Mouse (Mus musculus) liver, postnatal 0 days (tissue): ENCODE results near the gene Sema3a. TPM values are rescaled to one million over a fixed set of nuclear protein-coding genes. Genes with fewer than 3 reads are reported as not detected.

ENCODE experiments used
- ATAC-seq: fragments of 200-750 bp; cut with Nextera tagmentation; 2 replicates; pipeline ENCODE4 v1.8.0; 2017; ENCODE audit warnings: mild to moderate bottlenecking, moderate library complexity
- DNase-seq: peaks from one replicate; pipeline ENCODE4 v3.0.0-alpha.2; 2016
- H3K27ac ChIP-seq: fragments of 300-500 bp; sonication (generic); 2 replicates; pipeline ENCODE4 v1.5.1; 2014; ENCODE audit warnings: antibody characterized with exemption, moderate library complexity, mild to moderate bottlenecking, low read depth
- H3K27me3 ChIP-seq: fragments of 300-500 bp; sonication (generic); 2 replicates; pipeline ENCODE4 v1.6.1; 2014; ENCODE audit warnings: low read length, control low read depth, mixed read lengths; ENCODE audit not compliant: insufficient read depth
- H3K36me3 ChIP-seq: fragments of 300-500 bp; sonication (generic); replicated peaks from 2 replicates; pipeline ENCODE4 v1.6.1; 2014; ENCODE audit warnings: mild to moderate bottlenecking, control low read depth, low read length, moderate library complexity, mixed read lengths; ENCODE audit not compliant: insufficient read depth
- H3K4me1 ChIP-seq: fragments of 300-500 bp; sonication (generic); 2 replicates; pipeline ENCODE4 v1.6.1; 2014; ENCODE audit warnings: antibody characterized with exemption, mild to moderate bottlenecking, control low read depth; ENCODE audit not compliant: insufficient read depth
- H3K4me2 ChIP-seq: fragments of 300-500 bp; sonication (generic); 2 replicates; pipeline ENCODE4 v1.6.1; 2014; ENCODE audit warnings: low read depth, mild to moderate bottlenecking, low read length, moderate library complexity, mixed read lengths
- H3K4me3 ChIP-seq: fragments of 300-500 bp; sonication (generic); 2 replicates; pipeline ENCODE4 v1.5.1; 2014; ENCODE audit warnings: low read depth, low read length
- H3K9ac ChIP-seq: fragments of 300-500 bp; sonication (generic); replicated peaks from 2 replicates; pipeline ENCODE4 v1.6.1; 2014; ENCODE audit warnings: mild to moderate bottlenecking, moderate library complexity
- H3K9me3 ChIP-seq: fragments of 300-500 bp; sonication (generic); 2 replicates; pipeline ENCODE4 v1.6.1; 2016; ENCODE audit warnings: mild to moderate bottlenecking, control low read depth, low read length, mixed read lengths
- CTCF ChIP-seq: sonication (generic); IDR thresholded peaks from 2 replicates; pipeline ENCODE4 v1.5.1; 2016; ENCODE audit warnings: antibody characterized with exemption, low read depth
- EP300 ChIP-seq: IDR thresholded peaks from 2 replicates; pipeline ENCODE4 v1.6.1; 2016; ENCODE audit warnings: antibody characterized with exemption, low read depth, mild to moderate bottlenecking
- WGBS: fragments of 180-500 bp; shearing (Covaris S2); extraction: QIAGEN DNeasy Blood & Tissue Kit; methylation state at CpG from one replicate; pipeline ENCODE4 v1.1.7; 2014; ENCODE audit not compliant: insufficient replicate concordance; 5-methylcytosine and 5-hydroxymethylcytosine counted together
- polyA plus RNA-seq: library from polyadenylated mRNA; unstranded; fragments of >200 nt; fragmentation: Nextera tagmentation; extraction: Ambion mirVana; gene quantifications from 2 replicates; pipeline ENCODE4 v1.2.1, GENCODE M21; 2015

Gene Sema3a
- polyA plus RNA-seq, 1 experiment from 2014 or later = 0.46 TPM

DNA sequence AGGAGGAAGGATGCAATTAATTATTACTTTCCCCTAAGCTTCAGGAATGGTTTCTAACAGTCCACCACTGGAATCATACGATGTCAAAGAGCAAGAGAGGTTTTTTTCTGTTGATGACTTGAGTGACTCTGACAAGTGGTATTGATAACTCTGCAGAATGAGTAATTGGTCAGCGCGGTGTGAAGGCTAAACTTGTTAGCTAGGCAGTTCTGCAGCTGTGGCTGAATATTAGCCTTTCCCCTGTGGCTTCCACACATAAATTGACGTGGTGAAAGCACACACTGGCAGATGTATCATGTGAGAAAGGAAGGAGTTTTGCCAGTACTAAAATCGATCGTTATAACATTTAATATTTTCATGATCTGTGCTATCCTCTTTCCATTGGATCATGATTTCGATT is 497.4 kb downstream of the Sema3a start:
- WGBS = 76% methylated on average over 7 of the region's 7 CpGs

DNA sequence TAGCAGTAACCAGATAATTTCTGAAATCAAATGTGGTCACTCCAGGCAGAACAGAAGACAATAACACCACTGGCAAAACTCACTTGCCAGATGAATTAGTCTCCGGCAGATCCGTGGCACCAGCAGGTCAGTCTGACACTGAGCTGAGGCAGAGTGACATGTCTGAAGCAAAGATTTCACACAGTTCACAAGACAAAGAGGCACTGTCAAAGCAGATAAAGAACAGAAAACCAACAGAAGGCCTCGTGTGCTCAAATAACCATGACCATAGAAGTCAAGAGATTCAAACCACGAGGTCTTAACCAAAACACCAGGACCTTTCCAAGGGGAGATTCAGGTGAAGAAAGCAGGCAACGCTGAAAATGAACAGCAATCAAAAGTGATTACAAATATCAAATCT is 499.5 kb downstream of the Sema3a start:
- no peaks in the 10 kb centered on the region for H3K27me3 ChIP-seq
- no peaks in the 10 kb centered on the region for H3K9me3 ChIP-seq
- H3K27ac ChIP-seq = no peak overlapping the region
- H3K9ac ChIP-seq = no peak overlapping the region
- ATAC-seq (no peak), DNase-seq (no peak)
- H3K36me3 ChIP-seq = no peaks in the 10 kb centered on the region
- no peak overlapping the region for H3K4me2 ChIP-seq
- WGBS = 59% methylated on average over 5 of the region's 5 CpGs
- TF ChIP-seq EP300 (no peak), CTCF (no peak)
- H3K4me1 ChIP-seq = 0 out of 2 replicates have a peak, but pooled peaks cover 2% of the 10 kb centered on the region
- no peak overlapping the region for H3K4me3 ChIP-seq

More for the DNA sequence above, 497.4 kb downstream of the Sema3a start:
- Histone ChIP-seq H3K4me1 (no peaks in the 10 kb centered on the region), H3K27ac (no peak overlapping the region), H3K4me2 (no peak overlapping the region), H3K9ac (no peak overlapping the region), H3K9me3 (no peaks in the 10 kb centered on the region), H3K27me3 (no peaks in the 10 kb centered on the region), H3K36me3 (no peaks in the 10 kb centered on the region), H3K4me3 (no peak overlapping the region)
- TF ChIP-seq CTCF = no peak
- no peak for TF ChIP-seq EP300
- ATAC-seq (no peak), DNase-seq (no peak)

DNA sequence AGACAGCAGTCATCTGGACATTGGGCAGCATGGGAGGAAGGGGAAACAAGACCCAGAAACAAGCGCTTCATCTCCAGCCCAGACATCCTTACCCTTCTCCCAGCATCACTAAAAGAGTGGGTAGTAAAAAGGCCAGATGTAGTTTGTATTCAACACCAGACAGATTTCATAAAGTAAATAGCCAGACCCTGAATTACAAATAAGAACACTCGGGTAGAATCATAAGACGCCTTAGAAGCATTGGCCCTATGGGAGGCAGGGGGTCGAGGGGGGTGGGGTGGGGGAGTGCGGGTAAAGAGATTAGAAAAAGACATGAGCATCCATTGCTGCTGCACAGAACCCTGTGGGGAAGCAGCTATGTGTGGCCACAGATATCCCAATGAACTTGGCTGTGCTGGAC is 500.9 kb downstream of the Sema3a start:
- no peak for TF ChIP-seq CTCF
- no peak for TF ChIP-seq EP300

DNA sequence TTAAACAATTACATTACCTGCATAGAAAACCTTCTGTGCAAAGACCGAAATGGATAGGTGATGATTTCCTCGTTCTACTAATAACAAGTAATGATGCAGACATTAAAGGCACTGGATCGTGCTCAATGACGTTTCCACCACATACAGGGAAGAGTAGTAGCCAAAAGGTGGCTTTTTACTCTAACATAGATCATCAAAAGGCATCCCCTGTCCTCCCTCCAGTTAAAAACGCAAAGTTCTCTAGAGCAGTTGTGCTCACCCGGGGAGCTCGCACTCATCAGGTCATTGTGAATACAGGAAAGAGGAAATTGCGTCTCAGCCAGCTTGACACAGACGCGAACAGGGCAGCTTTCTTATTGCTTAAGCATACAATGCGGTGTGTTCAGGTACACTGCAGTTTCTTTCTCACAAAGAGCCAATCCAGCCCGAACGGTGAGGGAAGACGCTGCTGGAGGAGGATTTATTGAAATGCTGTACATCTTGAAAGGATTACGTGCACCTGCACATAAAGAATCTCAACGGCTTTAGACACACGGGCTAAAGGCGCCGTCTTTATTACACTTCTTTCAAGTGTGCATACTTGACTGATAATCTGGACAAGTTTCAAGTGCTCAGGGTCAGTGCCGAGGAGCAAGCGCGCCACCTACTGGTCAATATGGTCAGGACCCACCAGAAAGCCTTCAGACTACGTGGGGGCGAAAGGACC is 503.5 kb downstream of the Sema3a start:
- WGBS = 13% methylated on average over 24 of the region's 24 CpGs
- Histone ChIP-seq H3K36me3 (no peaks in the 10 kb centered on the region), H3K4me1 (0 out of 2 replicates have a peak, but pooled peaks cover 2% of the 10 kb centered on the region), H3K4me2 (peak overlapping the region; percentile 64), H3K4me3 (peak overlapping the region; percentile 16), H3K27me3 (no peaks in the 10 kb centered on the region), H3K9ac (no peak overlapping the region), H3K9me3 (no peaks in the 10 kb centered on the region), H3K27ac (no peak overlapping the region)
- no peak for TF ChIP-seq EP300
- TF ChIP-seq CTCF = peak; percentile 91
- peak; percentile 69 for ATAC-seq
- DNase-seq = peak; percentile 79

More for the DNA sequence above, 500.9 kb downstream of the Sema3a start:
- ATAC-seq = no peak
- DNase-seq = no peak
- Histone ChIP-seq H3K9me3 (no peaks in the 10 kb centered on the region), H3K4me3 (no peak overlapping the region), H3K4me1 (0 out of 2 replicates have a peak, but pooled peaks cover 2% of the 10 kb centered on the region), H3K9ac (no peak overlapping the region), H3K27ac (no peak overlapping the region), H3K27me3 (no peaks in the 10 kb centered on the region), H3K36me3 (no peaks in the 10 kb centered on the region), H3K4me2 (no peak overlapping the region)
- WGBS = 75% methylated on average over 5 of the region's 5 CpGs

DNA sequence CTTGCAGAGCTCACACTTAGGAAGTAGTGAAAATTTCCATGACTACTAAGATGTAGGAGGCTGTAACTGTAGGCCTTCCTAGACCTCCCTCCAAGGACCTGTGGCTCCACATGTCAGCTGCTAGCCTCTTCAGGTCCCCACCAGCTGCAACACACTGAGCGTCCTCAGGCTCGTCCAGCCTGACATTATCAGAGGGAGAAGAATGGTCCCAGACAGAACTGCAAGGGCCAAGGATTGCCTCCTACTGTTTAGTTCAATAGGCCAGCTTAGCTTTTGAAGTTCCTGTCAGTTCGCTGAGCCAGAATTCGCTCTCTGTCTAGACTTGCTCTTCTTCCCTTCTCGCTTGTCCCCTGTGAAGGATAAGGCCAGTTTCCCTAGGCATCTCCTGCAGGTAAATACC is 504.7 kb downstream of the Sema3a start:
- no peak for ATAC-seq
- Histone ChIP-seq H3K9ac (no peak overlapping the region), H3K4me3 (no peak overlapping the region), H3K27ac (no peak overlapping the region), H3K4me1 (0 out of 2 replicates have a peak, but pooled peaks cover 2% of the 10 kb centered on the region), H3K4me2 (no peak overlapping the region), H3K9me3 (no peaks in the 10 kb centered on the region), H3K27me3 (no peaks in the 10 kb centered on the region), H3K36me3 (no peaks in the 10 kb centered on the region)
- TF ChIP-seq CTCF (no peak), EP300 (no peak)
- WGBS = 46% methylated on average over 5 of the region's 5 CpGs
- no peak for DNase-seq

DNA sequence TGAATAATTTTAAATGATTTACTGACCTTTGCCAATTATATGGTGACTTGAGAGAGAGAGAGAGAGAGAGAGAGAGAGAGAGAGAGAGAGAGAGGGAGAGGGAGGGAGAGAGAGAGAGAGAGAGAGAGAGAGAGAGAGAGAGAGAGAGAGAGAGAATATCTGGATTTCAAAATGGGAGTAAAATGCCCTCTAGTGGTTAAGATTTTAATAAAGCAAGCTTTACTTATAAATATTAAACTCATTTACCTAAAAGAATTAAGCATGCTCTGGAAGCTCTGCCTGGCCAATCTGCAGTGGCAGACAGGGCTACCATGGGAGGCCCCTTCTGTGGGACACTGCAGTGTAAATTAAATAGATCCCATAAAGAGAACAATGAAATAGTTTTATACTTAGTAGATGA is 505.5 kb downstream of the Sema3a start:
- no peak for ATAC-seq
- Histone ChIP-seq H3K27me3 (no peaks in the 10 kb centered on the region), H3K9me3 (no peaks in the 10 kb centered on the region), H3K36me3 (no peaks in the 10 kb centered on the region), H3K9ac (no peak overlapping the region), H3K4me3 (no peak overlapping the region), H3K4me1 (0 out of 2 replicates have a peak, but pooled peaks cover 2% of the 10 kb centered on the region), H3K27ac (no peak overlapping the region), H3K4me2 (no peak overlapping the region)
- DNase-seq = no peak
- TF ChIP-seq CTCF (no peak), EP300 (no peak)

DNA sequence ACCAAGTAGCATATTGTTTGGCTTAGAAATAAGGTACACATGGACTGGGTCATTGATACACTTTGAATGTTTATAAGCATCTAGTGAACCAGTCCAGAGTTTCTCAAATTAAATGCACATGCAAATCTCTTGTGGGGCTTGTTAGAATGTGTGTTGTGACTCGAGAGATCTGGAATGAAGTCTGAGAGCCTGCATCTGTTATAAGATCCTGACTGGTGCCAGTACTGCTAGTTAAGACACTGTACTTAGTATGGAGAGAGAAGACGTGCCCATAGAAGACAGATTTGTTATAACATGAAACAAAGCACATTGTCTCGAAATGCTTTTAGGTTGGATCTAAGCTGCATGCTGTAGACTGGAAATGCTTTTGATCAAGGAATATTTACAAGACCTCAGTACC is 511.0 kb downstream of the Sema3a start:
- Histone ChIP-seq H3K36me3 (no peaks in the 10 kb centered on the region), H3K9ac (no peak overlapping the region), H3K4me3 (no peak overlapping the region), H3K27ac (no peak overlapping the region), H3K9me3 (no peaks in the 10 kb centered on the region), H3K27me3 (no peaks in the 10 kb centered on the region), H3K4me1 (no peaks in the 10 kb centered on the region), H3K4me2 (no peak overlapping the region)
- TF ChIP-seq CTCF = no peak
- no peak for TF ChIP-seq EP300
- no peak for ATAC-seq
- DNase-seq = no peak
- 64% methylated on average over 3 of the region's 3 CpGs for WGBS
